Mouse (Mus musculus): ENCODE measurements around the gene Esp15. TPM values are rescaled to one million over a fixed set of nuclear protein-coding genes. Genes with fewer than 3 reads are reported as not detected.
"Not testable (repeated sequence)": the region's sequence is repeated elsewhere in the genome, so short reads cannot be mapped to it uniquely, and the experiment has no call there.

Esp15 gene
- not detected for total RNA-seq (2022)

GRCm38 (mm10) chr17:39640654-39641053 is at the start of gene Esp15:
Gene Esp15 (plus strand): TSS chr17:39640954.
- not testable (repeated sequence) for DNase-seq (ENCODE audit: low spot score in 2 of 2)

DNA sequence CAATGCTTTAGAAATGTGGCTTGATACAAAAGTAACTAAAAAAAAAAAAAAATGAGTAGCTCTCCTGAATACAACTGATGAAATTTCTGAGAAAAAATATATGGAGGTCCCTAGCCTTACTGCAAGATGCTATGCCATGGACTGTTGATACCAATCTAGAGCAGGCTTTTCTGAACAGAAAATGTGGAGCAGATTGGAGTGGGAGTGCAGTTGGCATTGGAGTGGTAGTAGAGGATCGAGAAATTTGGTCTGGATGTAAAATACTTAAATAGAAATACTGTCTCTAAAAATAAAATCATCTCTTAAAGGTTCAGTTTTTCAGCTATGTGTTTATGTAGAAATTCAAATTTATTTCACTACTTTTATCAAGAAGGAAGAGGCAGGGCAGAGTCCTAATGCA is 49.2 kb upstream of the Esp15 start:
- DNase-seq (ENCODE audit: low spot score in 2 of 2): peak in 1 of 2 experiments; percentile 48

Other genes starting within 250 kb of the Esp15 start
- not detected for gene Esp18, start 234.6 kb upstream of the Esp15 start, total RNA-seq (2022)
- gene Esp16, start 104.8 kb upstream of the Esp15 start, total RNA-seq (2022): not detected